Mouse (Mus musculus) hindbrain, embryonic 14.5 days (tissue): Measurements from ENCODE around the gene Dip2b. TPM values are rescaled to one million over a fixed set of nuclear protein-coding genes. Genes with fewer than 3 reads are reported as not detected.

Experiments used
- ATAC-seq: fragments of 200-750 bp; cut with Nextera tagmentation; 2 replicates; pipeline ENCODE4 v1.8.0; 2017; ENCODE audit warnings: moderate number of reproducible peaks, mild to moderate bottlenecking, moderate TSS enrichment, moderate library complexity; ENCODE audit not compliant: low FRiP score
- DNase-seq: peaks from one replicate; pipeline ENCODE4 v3.0.0-alpha.2; 2015; ENCODE audit warnings: low spot score
- H3K27ac ChIP-seq: fragments of 300-500 bp; sonication (generic); 2 replicates; pipeline ENCODE4 v1.5.1; 2014; ENCODE audit warnings: mild to moderate bottlenecking, moderate library complexity
- H3K27me3 ChIP-seq: fragments of 300-500 bp; sonication (generic); 2 replicates; pipeline ENCODE4 v1.6.1; 2014; ENCODE audit warnings: mild to moderate bottlenecking, low read length, mixed read lengths; ENCODE audit not compliant: control insufficient read depth, insufficient read depth
- H3K36me3 ChIP-seq: fragments of 300-500 bp; sonication (generic); replicated peaks from 2 replicates; pipeline ENCODE4 v1.6.1; 2014; ENCODE audit not compliant: control insufficient read depth, insufficient read depth
- H3K4me1 ChIP-seq: fragments of 300-500 bp; sonication (generic); replicated peaks from 2 replicates; pipeline ENCODE4 v1.6.1; 2014; ENCODE audit warnings: antibody characterized with exemption, low read length, mixed read lengths; ENCODE audit not compliant: control insufficient read depth, insufficient read depth
- H3K4me2 ChIP-seq: fragments of 300-500 bp; sonication (generic); replicated peaks from 2 replicates; pipeline ENCODE4 v1.6.1; 2014; ENCODE audit warnings: mild to moderate bottlenecking, moderate library complexity
- H3K4me3 ChIP-seq: fragments of 300-500 bp; sonication (generic); replicated peaks from 2 replicates; pipeline ENCODE4 v1.5.1; 2014; ENCODE audit warnings: mild to moderate bottlenecking, low read length
- H3K9ac ChIP-seq: fragments of 300-500 bp; sonication (generic); 2 replicates; pipeline ENCODE4 v1.6.1; 2014
- H3K9me3 ChIP-seq: fragments of 300-500 bp; sonication (generic); 2 replicates; pipeline ENCODE4 v1.6.1; 2016; ENCODE audit warnings: low read length; ENCODE audit not compliant: control insufficient read depth
- WGBS: fragments of 180-500 bp; shearing (Covaris S2); extraction: QIAGEN DNeasy Blood & Tissue Kit; methylation state at CpG from one replicate; pipeline ENCODE4 v1.1.7; 2014; 5-methylcytosine and 5-hydroxymethylcytosine counted together
- polyA plus RNA-seq: library from polyadenylated mRNA; unstranded; fragments of >200 nt; fragmentation: Nextera tagmentation; extraction: Ambion mirVana; gene quantifications from 2 replicates; pipeline ENCODE4 v1.2.1, GENCODE M21; 2014

Gene Dip2b
- polyA plus RNA-seq, 1 experiment from 2014 or later = 27.8 TPM

- H3K4me2 ChIP-seq = no peak overlapping the region
- H3K4me1 ChIP-seq = no peaks in the 10 kb centered on the region; the same call in 1 of the 2 replicates
- H3K9me3 ChIP-seq = no peaks in the 10 kb centered on the region
- no peak overlapping the region for H3K27ac ChIP-seq
- WGBS = 81% methylated on average over 7 of the region's 7 CpGs
- no peak overlapping the region for H3K9ac ChIP-seq
- H3K27me3 ChIP-seq = no peaks in the 10 kb centered on the region
- no peaks in the 10 kb centered on the region for H3K36me3 ChIP-seq
- DNase-seq = no peak
- no peak overlapping the region for H3K4me3 ChIP-seq
- no peak for ATAC-seq
These were observed 21.3 kb downstream of the Dip2b start for GRCm38 (mm10) chr15:100059626-100060311.

GRCm38 (mm10) chr15:100060513-100061140 lies 22.2 kb downstream of the Dip2b start:
- 87% methylated on average over 4 of the region's 4 CpGs for WGBS
- DNase-seq (no peak), ATAC-seq (no peak)
- no peak overlapping the region for H3K4me3 ChIP-seq
- H3K4me1 ChIP-seq = no peaks in the 10 kb centered on the region; the same call in 1 of the 2 replicates
- no peak overlapping the region for H3K4me2 ChIP-seq
- no peaks in the 10 kb centered on the region for H3K27me3 ChIP-seq
- H3K9ac ChIP-seq = no peak overlapping the region
- H3K27ac ChIP-seq = no peak overlapping the region
- no peaks in the 10 kb centered on the region for H3K9me3 ChIP-seq
- no peaks in the 10 kb centered on the region for H3K36me3 ChIP-seq

- H3K27ac ChIP-seq = no peak overlapping the region
- no peak for DNase-seq
- ATAC-seq = no peak
- no peak overlapping the region for H3K4me2 ChIP-seq
- 94% methylated on average over 3 of the region's 3 CpGs for WGBS
- H3K9ac ChIP-seq = no peak overlapping the region
- peaks cover 3% of the 10 kb centered on the region; the same call in 1 of the 2 replicates for H3K4me1 ChIP-seq
- no peak overlapping the region for H3K4me3 ChIP-seq
- no peaks in the 10 kb centered on the region for H3K27me3 ChIP-seq
- no peaks in the 10 kb centered on the region for H3K36me3 ChIP-seq
- no peaks in the 10 kb centered on the region for H3K9me3 ChIP-seq
These were observed 22.9 kb downstream of the Dip2b start for GRCm38 (mm10) chr15:100061377-100061776.

GRCm38 (mm10) chr15:100063229-100063773 lies 24.8 kb downstream of the Dip2b start:
- no peak overlapping the region for H3K9ac ChIP-seq
- no peak overlapping the region for H3K4me3 ChIP-seq
- no peaks in the 10 kb centered on the region for H3K9me3 ChIP-seq
- H3K27me3 ChIP-seq = no peaks in the 10 kb centered on the region
- no peak overlapping the region for H3K27ac ChIP-seq
- ATAC-seq (no peak), DNase-seq (no peak)
- H3K4me2 ChIP-seq = no peak overlapping the region
- WGBS = 96% methylated on average over 13 of the region's 13 CpGs
- no peaks in the 10 kb centered on the region for H3K36me3 ChIP-seq
- H3K4me1 ChIP-seq = peaks cover 5% of the 10 kb centered on the region; the same call in 1 of the 2 replicates

GRCm38 (mm10) chr15:100066702-100067101 lies 28.2 kb downstream of the Dip2b start:
- Histone ChIP-seq H3K9ac (no peak overlapping the region), H3K27ac (no peak overlapping the region), H3K9me3 (no peaks in the 10 kb centered on the region), H3K36me3 (no peaks in the 10 kb centered on the region), H3K27me3 (no peaks in the 10 kb centered on the region), H3K4me2 (no peak overlapping the region), H3K4me3 (no peak overlapping the region), H3K4me1 (peaks cover 16% of the 10 kb centered on the region; the same call in 1 of the 2 replicates)
- DNase-seq (no peak), ATAC-seq (no peak)
- WGBS = 63% methylated on average over 9 of the region's 9 CpGs

- no peak overlapping the region for H3K27ac ChIP-seq
- 87% methylated on average over 4 of the region's 4 CpGs for WGBS
- peaks cover 29% of the 10 kb centered on the region for H3K4me1 ChIP-seq
- H3K4me2 ChIP-seq = no peak overlapping the region
- H3K27me3 ChIP-seq = no peaks in the 10 kb centered on the region
- ATAC-seq (no peak), DNase-seq (no peak)
- H3K36me3 ChIP-seq = no peaks in the 10 kb centered on the region
- H3K4me3 ChIP-seq = no peak overlapping the region
- no peak overlapping the region for H3K9ac ChIP-seq
- H3K9me3 ChIP-seq = no peaks in the 10 kb centered on the region
These were observed 30.6 kb downstream of the Dip2b start for GRCm38 (mm10) chr15:100069101-100069500.

- no peaks in the 10 kb centered on the region for H3K36me3 ChIP-seq
- WGBS = 87% methylated on average over 8 of the region's 8 CpGs
- H3K9ac ChIP-seq = no peak overlapping the region
- ATAC-seq (no peak), DNase-seq (no peak)
- no peak overlapping the region for H3K4me3 ChIP-seq
- no peak overlapping the region for H3K4me2 ChIP-seq
- H3K27ac ChIP-seq = no peak overlapping the region
- H3K27me3 ChIP-seq = no peaks in the 10 kb centered on the region
- no peaks in the 10 kb centered on the region for H3K9me3 ChIP-seq
- peaks cover 35% of the 10 kb centered on the region for H3K4me1 ChIP-seq
These were observed 31.6 kb downstream of the Dip2b start for GRCm38 (mm10) chr15:100070021-100070420.

- 92% methylated on average over 3 of the region's 3 CpGs for WGBS
These were observed 33.4 kb downstream of the Dip2b start for GRCm38 (mm10) chr15:100071819-100072218.

GRCm38 (mm10) chr15:100073696-100074453 lies 35.4 kb downstream of the Dip2b start:
- Histone ChIP-seq H3K9me3 (no peaks in the 10 kb centered on the region), H3K4me1 (peaks cover 43% of the 10 kb centered on the region), H3K9ac (no peak overlapping the region), H3K27me3 (no peaks in the 10 kb centered on the region), H3K27ac (no peak overlapping the region), H3K36me3 (no peaks in the 10 kb centered on the region), H3K4me2 (no peak overlapping the region), H3K4me3 (no peak overlapping the region)
- ATAC-seq (no peak), DNase-seq (no peak)
- WGBS = 81% methylated on average over 9 of the region's 9 CpGs

More at GRCm38 (mm10) chr15:100071819-100072218, 33.4 kb downstream of the Dip2b start:
- Histone ChIP-seq H3K9ac (no peak overlapping the region), H3K4me1 (peaks cover 42% of the 10 kb centered on the region), H3K4me3 (no peak overlapping the region), H3K27ac (no peak overlapping the region), H3K4me2 (no peak overlapping the region), H3K27me3 (no peaks in the 10 kb centered on the region), H3K9me3 (no peaks in the 10 kb centered on the region), H3K36me3 (no peaks in the 10 kb centered on the region)
- no peak for ATAC-seq
- no peak for DNase-seq
